In the genomic region with DNA sequence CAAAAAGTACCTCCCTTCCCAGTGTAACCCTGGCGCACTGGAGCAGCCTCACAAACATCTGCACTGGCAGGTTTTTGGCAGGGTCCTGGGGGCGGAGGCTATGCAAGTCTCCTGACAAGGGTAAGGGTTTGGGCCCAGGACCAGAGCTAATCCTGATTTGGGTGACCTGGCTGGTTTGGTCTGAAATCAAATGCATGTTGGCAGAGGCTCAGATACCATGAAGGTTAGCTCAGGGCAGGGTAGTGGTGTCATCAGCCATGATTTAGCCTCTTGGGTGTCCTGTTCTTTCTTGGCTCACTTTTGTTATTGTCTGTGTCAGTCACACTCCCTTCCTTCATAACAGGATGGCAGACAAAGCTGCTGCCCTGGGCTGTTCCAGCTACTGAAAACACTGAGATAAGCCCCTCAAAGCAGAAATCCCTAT, we compare ENCODE assay signal across 11 mouse cellular contexts. TPM values are rescaled to one million over a fixed set of nuclear protein-coding genes. Genes with fewer than 3 reads are reported as not detected.
A peak's percentile ranks its signal among the peaks of the same experiment; 100 is the strongest.
DNase-seq lines count a peak whose midpoint lies in the region.
"Had no signal": no experiment of that assay in that cellular context is flagged by ENCODE, and none has a peak within 500 bp of the region (broad histone marks: within the 10 kb centered on the region; RNA-seq: fewer than 3 reads in every experiment).

No protein-coding gene starts in this region.

- intact Hi-C loops in gastrocnemius, postnatal 36 days (cut with DNase I) = no loop called here

- DNase-seq in 3134 (ENCODE audit: extremely low read depth, insufficient read length, low spot score) (peak; percentile 23), MN1 (ENCODE audit: low spot score) (no peak)
- DNase-seq in Muller cell, postnatal 12 days (ENCODE audit: inconsistent ontology term) = peak; percentile 22
- peak; percentile 63 to 64 for DNase-seq in gastrocnemius, postnatal 36 days
- peak; percentile 65 to 87 for DNase-seq in kidney, postnatal 25 days
- no peak for DNase-seq in right cerebral cortex, adult 18-20 months
- no peak for DNase-seq in yolk sac, embryonic 10.5 days (ENCODE audit: low spot score)
- DNase-seq: cerebellum, adult 2 months; layer of hippocampus, postnatal 36 days had no signal

RNA-seq across cellular contexts. Expression of a gene that starts 39.4 kb away (rescaled TPM):
- total RNA-seq in gastrocnemius, postnatal 36 days (2021) = not detected
- total RNA-seq: layer of hippocampus, postnatal 36 days; megakaryocyte progenitor cell, adult 5-6 weeks; neutrophil, adult 5-6 weeks had no signal

Comparison
In these comparisons a context has a peak if more than half of its experiments do, and no peak if none do; other contexts are left out.
1. DNase-seq: peak in 3134 (single experiment), Muller cell, postnatal 12 days (single experiment), gastrocnemius, postnatal 36 days (2 of 2) and kidney, postnatal 25 days (2 of 2); none in right cerebral cortex, adult 18-20 months (single experiment), yolk sac, embryonic 10.5 days (single experiment) and MN1 (single experiment).